22 mouse cellular contexts compared by ENCODE assay signal in genomic region chr4:137982869-137983268, GRCm38 (mm10). TPM values are rescaled to one million over a fixed set of nuclear protein-coding genes. Genes with fewer than 3 reads are reported as not detected.
DNase-seq lines count a peak whose midpoint lies in the region; ATAC-seq lines count a peak whose summit lies in the region.
"Had no signal": no experiment of that assay in that cellular context is flagged by ENCODE, and none has a peak within 500 bp of the region (broad histone marks: within the 10 kb centered on the region; RNA-seq: fewer than 3 reads in every experiment).

No protein-coding gene starts in this region.

- DNase-seq in adrenal gland, adult 2 months = peak; percentile 42
- DNase-seq in adrenal gland, postnatal 25 days = no peak
- DNase-seq in 3T3-L1 (ENCODE audit: low read depth, low spot score) (peak; percentile 51), MN1 (ENCODE audit: low spot score) (peak; percentile 58)
- peak; percentile 48 for DNase-seq in brain, adult 2 months (ENCODE audit: low read depth, low spot score)
- no peak for DNase-seq in thymus, postnatal 14 days
- no peak for DNase-seq in kidney, adult 11 months
- DNase-seq: adrenal gland, adult 8-10 months; adrenal gland, postnatal 36 days; B cell, adult 2 months; cerebellum, adult 11-12 months; cerebellum, adult 2 months; cerebellum, adult 9-10 months; cerebellum, postnatal 10 days; cerebellum, postnatal 25 days; forebrain, postnatal 0 days had no signal

- ATAC-seq in monocyte, adult 5-6 weeks (replicated peaks; ENCODE audit: insufficient number of reproducible peaks, low FRiP score, low TSS enrichment, poor library complexity, severe bottlenecking) = no peak
- ATAC-seq: activated CD4-positive, CD25-positive, alpha-beta regulatory T cell, adult 4 months; CD4-positive, CD25-positive, alpha-beta regulatory T cell, adult 4 months; forebrain, embryonic 13.5 days; forebrain, embryonic 15.5 days; forebrain, postnatal 0 days; Patski had no signal

RNA-seq across cellular contexts. Expression of gene Eif4g3, which starts 10.0 kb away (rescaled TPM):
- total RNA-seq in adrenal gland, adult 2 months (2021) = 100 to 1,000 TPM in 1 of 2 experiments, 10 to 100 TPM in 1; 69.2 to 133 TPM
- polyA plus RNA-seq in adrenal gland, adult 2 months (2012; rRNA removed) = 113 and 181 TPM in 2 replicates
- 153 and 166 TPM in 2 replicates for total RNA-seq in adrenal gland, postnatal 25 days (2021)
- 94.4 to 146 TPM (median 114 TPM) in 3 replicates for total RNA-seq in monocyte, adult 5-6 weeks (2017)

Comparison
In these comparisons a context has a peak if more than half of its experiments do, and no peak if none do; other contexts are left out.
1. DNase-seq: peak in adrenal gland, adult 2 months (single experiment), 3T3-L1 (single experiment), MN1 (single experiment) and brain, adult 2 months (single experiment); none in adrenal gland, postnatal 25 days (single experiment), thymus, postnatal 14 days (single experiment) and kidney, adult 11 months (single experiment).